Comparison of ENCODE assay signal across 1 mouse cellular context in the genomic region with DNA sequence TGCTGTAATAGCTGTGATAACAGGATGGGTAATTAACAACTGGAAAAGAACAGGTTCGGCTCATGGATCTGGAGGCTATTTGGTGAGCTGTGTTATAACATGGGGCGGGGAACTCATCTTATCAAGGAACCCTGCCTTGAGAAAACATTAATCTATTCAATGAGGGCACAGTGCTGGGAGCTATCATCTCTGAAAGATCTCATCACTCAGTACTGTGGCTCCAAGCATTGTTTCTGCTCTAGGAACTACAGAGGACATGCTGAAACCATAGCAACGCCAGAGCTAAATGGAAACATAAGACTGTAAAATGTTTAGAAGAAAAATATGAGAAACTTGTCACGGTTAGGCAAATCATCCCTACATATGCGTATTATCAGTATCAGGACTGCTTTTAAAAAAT.
TF ChIP-seq lines count a peak whose summit lies in the region.

No protein-coding gene starts in this region.

TF ChIP-seq in MEL, 35 proteins besides CTCF, POLR2A, EP300 and RAD21 (continued from another document):
- TF ChIP-seq NRF1 (IDR thresholded peaks at IDR 0.05; ENCODE audit: insufficient read depth, low read depth, low read length, poor library complexity, severe bottlenecking): no peak
- TF ChIP-seq E2F4 (IDR thresholded peaks at IDR 0.05; ENCODE audit: borderline replicate concordance, low read depth, low read length): no peak
- TF ChIP-seq MEF2A (IDR thresholded peaks at IDR 0.05; ENCODE audit: extremely low read depth, insufficient replicate concordance, low read depth, low read length, poor library complexity, severe bottlenecking): no peak
- no peak for TF ChIP-seq ELF1 (IDR thresholded peaks at IDR 0.05; ENCODE audit: low read depth, low read length)
- TF ChIP-seq TCF12 (IDR thresholded peaks at IDR 0.05; ENCODE audit: low read depth, low read length): no peak
- peak; percentile 35; the same call in 1 of the 2 replicates for TF ChIP-seq GATA1 (IDR thresholded peaks at IDR 0.05; ENCODE audit: low read depth, low read length)
- no peak for TF ChIP-seq MAZ (IDR thresholded peaks at IDR 0.05; ENCODE audit: low read depth, low read length)
- no peak for TF ChIP-seq ETS1 (IDR thresholded peaks at IDR 0.05; ENCODE audit: low read depth, low read length)
- TF ChIP-seq MAX (IDR thresholded peaks at IDR 0.05; ENCODE audit: low read length): no peak
- 0 out of 2 replicates have a peak, but pooled peaks have one; percentile 28 for TF ChIP-seq SIN3A (IDR thresholded peaks at IDR 0.05; ENCODE audit: low read length)
- no peak for TF ChIP-seq GABPA (IDR thresholded peaks at IDR 0.05; ENCODE audit: low read depth, low read length)
- no peak for TF ChIP-seq USF2 (IDR thresholded peaks at IDR 0.05; ENCODE audit: borderline replicate concordance in 1 of 2, insufficient read depth in 1 of 2, low read depth in 1 of 2, low read length in 2 of 2)
- no peak for TF ChIP-seq ZNF384 (IDR thresholded peaks at IDR 0.05; ENCODE audit: low read depth, low read length)
